Mouse (Mus musculus) testis, adult 2 months (tissue): ENCODE data around the gene Xylt2. TPM values are rescaled to one million over a fixed set of nuclear protein-coding genes. Genes with fewer than 3 reads are reported as not detected.
A peak's percentile ranks its signal among the peaks of the same experiment; 100 is the strongest.

Source experiments
- H3K27ac ChIP-seq: fragments of 200-500 bp; 2 replicates; pipeline ENCODE4 v1.5.1; 2012; ENCODE audit warnings: low read depth, low read length; ENCODE audit not compliant: control insufficient read depth, insufficient read depth
- H3K27me3 ChIP-seq: fragments of 200-500 bp; 2 replicates; pipeline ENCODE4 v1.6.1; 2012; ENCODE audit warnings: mild to moderate bottlenecking, low read length, moderate library complexity; ENCODE audit not compliant: control insufficient read depth, insufficient read depth
- H3K36me3 ChIP-seq: fragments of 200-500 bp; 2 replicates; pipeline ENCODE4 v1.6.1; 2012; ENCODE audit warnings: mild to moderate bottlenecking, low read length; ENCODE audit not compliant: control insufficient read depth, insufficient read depth
- H3K4me1 ChIP-seq: fragments of 200-500 bp; 2 replicates; pipeline ENCODE4 v1.6.1; 2012; ENCODE audit warnings: low read length; ENCODE audit not compliant: control insufficient read depth, insufficient read depth
- H3K4me3 ChIP-seq: fragments of 200-500 bp; 2 replicates; pipeline ENCODE4 v1.5.1; 2012; ENCODE audit warnings: low read depth, mild to moderate bottlenecking, low read length, moderate library complexity, mixed read lengths; ENCODE audit not compliant: control insufficient read depth
- CTCF ChIP-seq: fragments of 200-500 bp; IDR thresholded peaks from 2 replicates; pipeline ENCODE4 v1.5.1; 2012; ENCODE audit warnings: low read depth, mild to moderate bottlenecking, inconsistent platforms, low read length, moderate library complexity; ENCODE audit not compliant: control insufficient read depth, insufficient read depth, insufficient replicate concordance
- POLR2A ChIP-seq: fragments of 200-500 bp; IDR thresholded peaks from 2 replicates; pipeline ENCODE4 v1.6.1; 2012; ENCODE audit warnings: low read depth, mild to moderate bottlenecking, inconsistent platforms, low read length, moderate library complexity; ENCODE audit not compliant: control insufficient read depth
- polyA plus RNA-seq: library from polyadenylated mRNA; depleted of rRNA; stranded (reverse); fragments of >200 nt; gene quantifications from 2 replicates; pipeline ENCODE4 v1.2.3, GENCODE M21; 2012; rRNA removed

The Xylt2 gene
- 3.3 and 3.4 TPM in 2 replicates for polyA plus RNA-seq

GRCm38 (mm10) chr11:94676754-94677606 lies at the start of gene Xylt2:
Gene Xylt2, minus strand, starts transcription at chr11:94677515.
- peak within 1 kb of the TSS; percentile 90 for H3K4me3 ChIP-seq
- H3K27ac ChIP-seq = no peak within 1 kb of the TSS
- TF ChIP-seq POLR2A (no peak), CTCF (no peak)

GRCm38 (mm10) chr11:94719216-94719615 lies 41.9 kb upstream of the Xylt2 start:
- Histone ChIP-seq H3K27me3 (no peaks in the 10 kb centered on the region), H3K36me3 (no peaks in the 10 kb centered on the region), H3K4me1 (peaks cover 7% of the 10 kb centered on the region), H3K4me3 (peak overlapping the region; percentile 8; the same call in 1 of the 2 replicates), H3K27ac (no peak overlapping the region)
- TF ChIP-seq POLR2A (no peak), CTCF (no peak)

More at GRCm38 (mm10) chr11:94676754-94677606, at the start of gene Xylt2:
- no peaks in the 10 kb centered on the region for H3K36me3 ChIP-seq
- H3K4me1 ChIP-seq = peaks cover 12% of the 10 kb centered on the region
- no peaks in the 10 kb centered on the region for H3K27me3 ChIP-seq

- Histone ChIP-seq H3K27me3 (no peaks in the 10 kb centered on the region), H3K27ac (no peak overlapping the region), H3K4me3 (no peak overlapping the region), H3K4me1 (peaks cover 7% of the 10 kb centered on the region), H3K36me3 (no peaks in the 10 kb centered on the region)
- TF ChIP-seq POLR2A = no peak
These were observed 41.0 kb upstream of the Xylt2 start for GRCm38 (mm10) chr11:94718113-94718909.

GRCm38 (mm10) chr11:94717239-94717638 lies 39.9 kb upstream of the Xylt2 start:
- no peak overlapping the region for H3K4me3 ChIP-seq
- no peaks in the 10 kb centered on the region for H3K36me3 ChIP-seq
- no peak for TF ChIP-seq CTCF
- TF ChIP-seq POLR2A = no peak
- peaks cover 7% of the 10 kb centered on the region for H3K4me1 ChIP-seq
- H3K27me3 ChIP-seq = no peaks in the 10 kb centered on the region
- H3K27ac ChIP-seq = no peak overlapping the region

GRCm38 (mm10) chr11:94716754-94717153 lies 39.4 kb upstream of the Xylt2 start:
- Histone ChIP-seq H3K4me3 (no peak overlapping the region), H3K4me1 (peaks cover 7% of the 10 kb centered on the region), H3K36me3 (no peaks in the 10 kb centered on the region), H3K27ac (no peak overlapping the region), H3K27me3 (no peaks in the 10 kb centered on the region)
- no peak for TF ChIP-seq CTCF
- no peak for TF ChIP-seq POLR2A

- no peak overlapping the region for H3K27ac ChIP-seq
- no peak overlapping the region for H3K4me3 ChIP-seq
- TF ChIP-seq CTCF (no peak), POLR2A (no peak)
- H3K36me3 ChIP-seq = no peaks in the 10 kb centered on the region
- H3K4me1 ChIP-seq = peaks cover 7% of the 10 kb centered on the region
- H3K27me3 ChIP-seq = no peaks in the 10 kb centered on the region
These were observed 38.3 kb upstream of the Xylt2 start for GRCm38 (mm10) chr11:94715622-94716021.

GRCm38 (mm10) chr11:94713246-94713860 lies 36.0 kb upstream of the Xylt2 start:
- H3K36me3 ChIP-seq = no peaks in the 10 kb centered on the region
- no peak overlapping the region for H3K27ac ChIP-seq
- H3K4me3 ChIP-seq = no peak overlapping the region
- TF ChIP-seq CTCF (no peak), POLR2A (no peak)
- peaks cover 7% of the 10 kb centered on the region for H3K4me1 ChIP-seq
- no peaks in the 10 kb centered on the region for H3K27me3 ChIP-seq
